Mouse (Mus musculus): Measurements from ENCODE around the gene Gse1.

- peak; percentile 31; the same call in 1 of the 2 replicates for TF ChIP-seq CTCF (IDR thresholded peaks at IDR 0.05; ENCODE audit: borderline replicate concordance, extremely low read depth, insufficient read depth, insufficient read length)
- TF ChIP-seq POLR2A (IDR thresholded peaks at IDR 0.05; ENCODE audit: borderline replicate concordance, extremely low read depth, insufficient read depth, insufficient read length, poor library complexity, severe bottlenecking): no peak
These were observed 142.2 kb downstream of the Gse1 start for GRCm38 (mm10) chr8:120370461-120370860.

All from brain, embryonic 14.5 days (tissue).